Comparison of ENCODE assay signal across 22 mouse cellular contexts in genomic region chr1:73026157-73026556, GRCm38 (mm10). TPM values are rescaled to one million over a fixed set of nuclear protein-coding genes. Genes with fewer than 3 reads are reported as not detected.
"Had no signal": no experiment of that assay in that cellular context is flagged by ENCODE, and none has a peak within 500 bp of the region (broad histone marks: within the 10 kb centered on the region; RNA-seq: fewer than 3 reads in every experiment).

No protein-coding gene starts in this region.

- H3K4me1 ChIP-seq: limb, embryonic 13.5 days had no signal

- DNase-seq: kidney, adult 2 months; kidney, postnatal 10 days; kidney, postnatal 36 days; left cerebral cortex, postnatal 4 days; lung, embryonic 14.5 days; lung, postnatal 10 days; lung, postnatal 4 days; midbrain, embryonic 14.5 days; thymus, adult 18-20 months; thymus, postnatal 36 days had no signal

- H3K27ac ChIP-seq: kidney, embryonic 15.5 days; limb, embryonic 13.5 days had no signal

- ATAC-seq: intestine, postnatal 0 days had no signal

- H3K4me2 ChIP-seq: kidney, embryonic 15.5 days; limb, embryonic 13.5 days; lung, embryonic 14.5 days; midbrain, embryonic 11.5 days had no signal

- H3K9ac ChIP-seq: kidney, embryonic 15.5 days; limb, embryonic 13.5 days; lung, embryonic 14.5 days had no signal

- H3K36me3 ChIP-seq: kidney, embryonic 15.5 days; limb, embryonic 13.5 days had no signal

- H3K4me3 ChIP-seq: kidney, embryonic 15.5 days; limb, embryonic 13.5 days had no signal

- H3K27me3 ChIP-seq: kidney, embryonic 15.5 days; limb, embryonic 13.5 days had no signal

- H3K9me3 ChIP-seq: kidney, embryonic 15.5 days; limb, embryonic 13.5 days had no signal

RNA-seq across cellular contexts. Expression of gene Tnp1, which starts 10.4 kb away (rescaled TPM):
- polyA plus RNA-seq: intestine, embryonic 14.5 days; intestine, postnatal 0 days; kidney, embryonic 15.5 days; limb, embryonic 13.5 days; liver, adult 2 months; lung, embryonic 14.5 days; midbrain, embryonic 11.5 days; midbrain, embryonic 14.5 days; midbrain, postnatal 0 days; neural tube, embryonic 11.5 days; neural tube, embryonic 14.5 days; small intestine, adult 2 months; spleen, adult 2 months; stomach, embryonic 16.5 days had no signal
